Mouse (Mus musculus) neural tube, embryonic 11.5 days (tissue): ENCODE measurements around the gene Pappa. TPM values are rescaled to one million over a fixed set of nuclear protein-coding genes. Genes with fewer than 3 reads are reported as not detected.

Experiments
- ATAC-seq: fragments of 200-750 bp; cut with Nextera tagmentation; 2 replicates; pipeline ENCODE4 v1.8.0; 2017; ENCODE audit warnings: moderate number of reproducible peaks, mild to moderate bottlenecking, moderate TSS enrichment, moderate library complexity; ENCODE audit not compliant: insufficient read depth, low FRiP score, low TSS enrichment
- DNase-seq: peaks from one replicate; pipeline ENCODE4 v3.0.0-alpha.2; 2015; ENCODE audit warnings: low spot score
- H3K27ac ChIP-seq: fragments of 300-500 bp; sonication (generic); 2 replicates; pipeline ENCODE4 v1.5.1; 2014; ENCODE audit warnings: low read depth, mild to moderate bottlenecking, low read length
- H3K27me3 ChIP-seq: fragments of 300-500 bp; sonication (generic); 2 replicates; pipeline ENCODE4 v1.6.1; 2014; ENCODE audit warnings: mild to moderate bottlenecking, low read length, mixed read lengths; ENCODE audit not compliant: control insufficient read depth, insufficient read depth
- H3K36me3 ChIP-seq: fragments of 300-500 bp; sonication (generic); 2 replicates; pipeline ENCODE4 v1.6.1; 2014; ENCODE audit warnings: mild to moderate bottlenecking, low read length, moderate library complexity, mixed read lengths; ENCODE audit not compliant: control insufficient read depth, insufficient read depth
- H3K4me1 ChIP-seq: fragments of 300-500 bp; sonication (generic); 2 replicates; pipeline ENCODE4 v1.6.1; 2014; ENCODE audit warnings: low read length, mixed read lengths; ENCODE audit not compliant: control insufficient read depth, insufficient read depth
- H3K4me2 ChIP-seq: fragments of 300-500 bp; sonication (generic); 2 replicates; pipeline ENCODE4 v1.6.1; 2014; ENCODE audit warnings: low read depth, mild to moderate bottlenecking, moderate library complexity
- H3K4me3 ChIP-seq: fragments of 300-500 bp; sonication (generic); 2 replicates; pipeline ENCODE4 v1.5.1; 2014; ENCODE audit warnings: low read depth, low read length
- H3K9ac ChIP-seq: fragments of 300-500 bp; sonication (generic); 2 replicates; pipeline ENCODE4 v1.6.1; 2014; ENCODE audit warnings: mild to moderate bottlenecking, low read length
- H3K9me3 ChIP-seq: fragments of 300-500 bp; sonication (generic); 2 replicates; pipeline ENCODE4 v1.6.1; 2016; ENCODE audit warnings: low read length; ENCODE audit not compliant: control insufficient read depth
- WGBS: fragments of 180-500 bp; shearing (Covaris S2); extraction: QIAGEN DNeasy Blood & Tissue Kit; methylation state at CpG from one replicate; pipeline ENCODE4 v1.1.7; 2014; 5-methylcytosine and 5-hydroxymethylcytosine counted together
- polyA plus RNA-seq: library from polyadenylated mRNA; unstranded; fragments of >200 nt; fragmentation: Nextera tagmentation; extraction: Ambion mirVana; gene quantifications from 2 replicates; pipeline ENCODE4 v1.2.1, GENCODE M21; 2014

Gene Pappa
- polyA plus RNA-seq, 1 experiment from 2014 or later: 0.78 TPM

DNA sequence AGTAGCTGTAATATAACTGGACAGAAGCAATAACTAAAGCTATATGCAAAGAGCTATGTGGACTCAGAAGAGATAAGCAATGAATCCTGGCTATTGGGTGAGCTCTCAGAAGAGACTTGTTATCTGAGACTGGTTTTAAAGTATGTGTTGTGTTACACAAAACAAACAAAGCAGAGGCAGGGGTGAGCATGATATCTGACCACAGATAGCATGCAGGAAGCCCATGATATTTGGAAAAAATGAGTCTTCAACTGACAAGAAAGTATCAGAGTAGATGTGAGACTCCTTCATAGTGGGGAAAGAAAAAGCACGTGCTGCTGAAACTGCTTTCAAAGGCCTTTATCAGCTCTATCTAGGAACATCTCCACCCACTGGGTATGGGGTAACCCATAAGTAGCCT is 161.2 kb downstream of the Pappa start:
- Histone ChIP-seq H3K4me1 (no peaks in the 10 kb centered on the region; the same call in 1 of the 2 replicates), H3K27ac (no peak overlapping the region), H3K36me3 (no peaks in the 10 kb centered on the region), H3K9me3 (no peaks in the 10 kb centered on the region), H3K4me2 (no peak overlapping the region), H3K9ac (no peak overlapping the region), H3K4me3 (no peak overlapping the region), H3K27me3 (no peaks in the 10 kb centered on the region)
- 82% methylated on average over 1 of the region's 1 CpGs for WGBS
- DNase-seq (no peak), ATAC-seq (no peak)

- 72% methylated on average over 3 of the region's 3 CpGs for WGBS
- no peak for ATAC-seq
Measured at GRCm38 (mm10) chr4:65289247-65289646, 165.3 kb downstream of the Pappa start.

GRCm38 (mm10) chr4:65295741-65296140 is 171.8 kb downstream of the Pappa start:
- H3K27ac ChIP-seq: no peak overlapping the region
- no peaks in the 10 kb centered on the region for H3K36me3 ChIP-seq
- no peak overlapping the region for H3K4me2 ChIP-seq
- ATAC-seq (no peak), DNase-seq (no peak)
- no peaks in the 10 kb centered on the region for H3K27me3 ChIP-seq
- H3K4me3 ChIP-seq: no peak overlapping the region
- peaks cover 6% of the 10 kb centered on the region for H3K4me1 ChIP-seq
- 62% methylated on average over 1 of the region's 1 CpGs for WGBS
- no peak overlapping the region for H3K9ac ChIP-seq
- H3K9me3 ChIP-seq: no peaks in the 10 kb centered on the region

More at GRCm38 (mm10) chr4:65289247-65289646, 165.3 kb downstream of the Pappa start:
- H3K27me3 ChIP-seq: no peaks in the 10 kb centered on the region
- H3K4me3 ChIP-seq: no peak overlapping the region
- no peak overlapping the region for H3K27ac ChIP-seq
- no peak for DNase-seq
- H3K9me3 ChIP-seq: no peaks in the 10 kb centered on the region
- no peak overlapping the region for H3K4me2 ChIP-seq
- no peaks in the 10 kb centered on the region for H3K36me3 ChIP-seq
- no peaks in the 10 kb centered on the region for H3K4me1 ChIP-seq
- H3K9ac ChIP-seq: no peak overlapping the region

- no peaks in the 10 kb centered on the region for H3K9me3 ChIP-seq
- H3K27ac ChIP-seq: no peak overlapping the region
- H3K27me3 ChIP-seq: no peaks in the 10 kb centered on the region
- H3K4me3 ChIP-seq: no peak overlapping the region
- no peak for DNase-seq
- H3K36me3 ChIP-seq: no peaks in the 10 kb centered on the region
- WGBS: 47% methylated on average over 7 of the region's 7 CpGs
- H3K4me2 ChIP-seq: no peak overlapping the region
- H3K4me1 ChIP-seq: peaks cover 6% of the 10 kb centered on the region
- ATAC-seq: no peak
- no peak overlapping the region for H3K9ac ChIP-seq
Measured at GRCm38 (mm10) chr4:65296356-65296967, 172.5 kb downstream of the Pappa start.

DNA sequence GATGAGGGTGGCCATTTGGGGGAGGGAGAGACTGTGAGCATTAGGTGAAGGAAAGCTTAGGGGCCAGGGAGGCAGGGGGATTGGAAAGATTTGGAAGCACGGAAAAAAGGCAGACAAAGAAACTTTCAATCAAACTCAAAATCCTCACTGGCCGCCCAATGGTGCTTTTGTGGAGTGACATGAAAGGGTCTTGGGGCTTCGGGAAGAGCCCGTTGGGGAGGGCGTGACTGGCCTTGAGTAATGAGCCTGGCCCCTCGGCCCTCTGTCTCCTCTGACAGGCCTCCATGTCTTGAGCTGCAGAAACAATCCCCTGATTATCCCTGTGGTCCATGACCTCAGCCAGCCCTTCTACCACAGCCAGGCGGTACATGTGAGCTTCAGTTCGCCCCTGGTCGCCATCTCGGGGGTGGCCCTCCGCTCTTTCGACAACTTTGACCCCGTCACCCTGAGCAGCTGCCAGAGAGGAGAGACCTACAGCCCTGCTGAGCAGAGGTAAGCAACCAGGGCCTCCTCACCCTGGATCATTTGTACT is 173.1 kb downstream of the Pappa start:
- no peaks in the 10 kb centered on the region for H3K27me3 ChIP-seq
- no peaks in the 10 kb centered on the region for H3K9me3 ChIP-seq
- peak; percentile 78 for DNase-seq
- H3K4me1 ChIP-seq: peaks cover 6% of the 10 kb centered on the region
- WGBS: 14% methylated on average over 13 of the region's 13 CpGs
- peak overlapping the region; percentile 15; the same call in 1 of the 2 replicates for H3K4me2 ChIP-seq
- no peak overlapping the region for H3K4me3 ChIP-seq
- peak; percentile 89 for ATAC-seq
- H3K9ac ChIP-seq: no peak overlapping the region
- no peak overlapping the region for H3K27ac ChIP-seq
- no peaks in the 10 kb centered on the region for H3K36me3 ChIP-seq

DNA sequence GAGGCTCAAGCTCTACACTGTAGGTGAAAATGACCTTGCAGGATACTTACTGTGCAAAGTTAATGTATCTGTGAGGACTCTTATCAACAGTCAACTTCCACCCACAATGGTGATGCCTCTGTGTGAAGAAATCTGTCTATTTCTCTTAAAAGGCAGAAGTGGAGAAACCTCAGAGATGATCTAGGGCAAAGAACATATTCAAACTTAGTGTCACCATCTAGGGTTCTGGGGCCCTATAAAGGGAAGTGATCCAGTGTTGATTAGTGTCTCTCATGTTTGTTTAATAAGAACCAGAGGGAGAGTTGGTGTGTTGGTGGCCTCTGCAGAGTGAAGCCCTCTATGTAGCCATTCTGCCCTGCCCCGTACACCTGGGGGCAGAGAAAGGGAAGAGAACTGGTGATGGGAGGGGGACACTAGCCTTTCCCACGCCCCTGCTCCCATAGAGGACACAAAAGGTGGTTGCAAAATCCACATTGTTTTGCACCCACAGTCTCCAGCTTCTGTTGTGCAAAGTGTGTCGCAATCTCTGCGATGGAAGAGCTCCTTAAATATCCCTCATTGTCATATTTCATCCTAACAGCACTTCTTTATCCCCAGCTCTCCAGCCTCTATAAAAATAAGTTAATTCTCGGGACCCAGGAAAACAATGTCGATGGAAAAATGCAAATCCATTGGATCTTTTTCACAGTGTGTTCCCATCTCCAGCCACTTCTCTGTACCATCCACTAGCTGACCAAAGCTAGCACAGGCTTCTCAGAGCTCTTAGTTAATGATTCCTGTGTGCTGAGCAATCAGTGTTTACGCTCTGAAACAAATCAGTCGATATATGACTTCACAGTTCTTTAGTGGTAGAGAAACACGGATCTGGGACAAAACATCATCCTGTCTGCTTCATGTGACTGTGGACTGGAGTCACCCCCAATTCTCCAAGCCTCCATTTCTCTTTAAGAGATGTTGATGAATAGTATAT is 174.5 kb downstream of the Pappa start:
- H3K9ac ChIP-seq: no peak overlapping the region
- no peak overlapping the region for H3K4me3 ChIP-seq
- H3K27ac ChIP-seq: no peak overlapping the region
- H3K4me1 ChIP-seq: peaks cover 6% of the 10 kb centered on the region
- no peak overlapping the region for H3K4me2 ChIP-seq
- DNase-seq: no peak
- ATAC-seq: no peak
- 64% methylated on average over 9 of the region's 9 CpGs for WGBS
- H3K9me3 ChIP-seq: no peaks in the 10 kb centered on the region
- no peaks in the 10 kb centered on the region for H3K27me3 ChIP-seq
- H3K36me3 ChIP-seq: no peaks in the 10 kb centered on the region

- Histone ChIP-seq H3K9ac (no peak overlapping the region), H3K9me3 (no peaks in the 10 kb centered on the region), H3K27me3 (no peaks in the 10 kb centered on the region), H3K4me3 (no peak overlapping the region), H3K4me2 (no peak overlapping the region), H3K27ac (no peak overlapping the region), H3K36me3 (no peaks in the 10 kb centered on the region), H3K4me1 (peaks cover 6% of the 10 kb centered on the region)
- ATAC-seq (no peak), DNase-seq (no peak)
- WGBS: 86% methylated on average over 1 of the region's 1 CpGs
Measured at GRCm38 (mm10) chr4:65299365-65299764, 175.4 kb downstream of the Pappa start.

GRCm38 (mm10) chr4:65300431-65300830 is 176.5 kb downstream of the Pappa start:
- DNase-seq (no peak), ATAC-seq (no peak)
- no peak overlapping the region for H3K9ac ChIP-seq
- H3K36me3 ChIP-seq: no peaks in the 10 kb centered on the region
- H3K9me3 ChIP-seq: no peaks in the 10 kb centered on the region
- WGBS: 73% methylated on average over 3 of the region's 3 CpGs
- H3K27me3 ChIP-seq: no peaks in the 10 kb centered on the region
- H3K4me1 ChIP-seq: peaks cover 6% of the 10 kb centered on the region
- no peak overlapping the region for H3K27ac ChIP-seq
- H3K4me2 ChIP-seq: no peak overlapping the region
- no peak overlapping the region for H3K4me3 ChIP-seq
